Mouse (Mus musculus) limb, embryonic 12.5 days (tissue): ENCODE results near the gene Zfp787. TPM values are rescaled to one million over a fixed set of nuclear protein-coding genes. Genes with fewer than 3 reads are reported as not detected.

Source experiments
- ATAC-seq: fragments of 200-750 bp; cut with Nextera tagmentation; 2 replicates; pipeline ENCODE4 v1.8.0; 2017; ENCODE audit warnings: low read depth, moderate TSS enrichment; ENCODE audit not compliant: insufficient number of reproducible peaks, insufficient read depth, low FRiP score, low TSS enrichment
- H3K27ac ChIP-seq: fragments of 300-500 bp; sonication (generic); 2 replicates; pipeline ENCODE4 v1.5.1; 2016; ENCODE audit warnings: mild to moderate bottlenecking, moderate library complexity
- H3K27me3 ChIP-seq: fragments of 300-500 bp; sonication (generic); 2 replicates; pipeline ENCODE4 v1.6.1; 2016; ENCODE audit warnings: mild to moderate bottlenecking, moderate library complexity
- H3K36me3 ChIP-seq: fragments of 300-500 bp; sonication (generic); 2 replicates; pipeline ENCODE4 v1.6.1; 2016; ENCODE audit warnings: mild to moderate bottlenecking, moderate library complexity
- H3K4me1 ChIP-seq: fragments of 300-500 bp; sonication (generic); replicated peaks from 2 replicates; pipeline ENCODE4 v1.6.1; 2016
- H3K4me2 ChIP-seq: fragments of 300-500 bp; sonication (generic); 2 replicates; pipeline ENCODE4 v1.6.1; 2016; ENCODE audit warnings: mild to moderate bottlenecking, moderate library complexity
- H3K4me3 ChIP-seq: fragments of 300-500 bp; sonication (generic); replicated peaks from 2 replicates; pipeline ENCODE4 v1.5.1; 2016; ENCODE audit warnings: mild to moderate bottlenecking
- H3K9ac ChIP-seq: fragments of 300-500 bp; sonication (generic); replicated peaks from 2 replicates; pipeline ENCODE4 v1.6.1; 2016; ENCODE audit warnings: mild to moderate bottlenecking, moderate library complexity
- H3K9me3 ChIP-seq: fragments of 300-500 bp; sonication (generic); 2 replicates; pipeline ENCODE4 v1.6.1; 2016; ENCODE audit warnings: mild to moderate bottlenecking, moderate library complexity
- WGBS: fragments of 180-500 bp; shearing (Covaris S2); methylation state at CpG from one replicate; pipeline ENCODE4 v1.1.7; 2016; 5-methylcytosine and 5-hydroxymethylcytosine counted together
- polyA plus RNA-seq: library from polyadenylated mRNA; unstranded; fragments of >200 nt; fragmentation: Nextera tagmentation; extraction: Ambion mirVana; gene quantifications from 2 replicates; pipeline ENCODE4 v1.2.1, GENCODE M21; 2016

Zfp787 gene
- polyA plus RNA-seq, 1 experiment from 2014 or later = 36.1 TPM

DNA sequence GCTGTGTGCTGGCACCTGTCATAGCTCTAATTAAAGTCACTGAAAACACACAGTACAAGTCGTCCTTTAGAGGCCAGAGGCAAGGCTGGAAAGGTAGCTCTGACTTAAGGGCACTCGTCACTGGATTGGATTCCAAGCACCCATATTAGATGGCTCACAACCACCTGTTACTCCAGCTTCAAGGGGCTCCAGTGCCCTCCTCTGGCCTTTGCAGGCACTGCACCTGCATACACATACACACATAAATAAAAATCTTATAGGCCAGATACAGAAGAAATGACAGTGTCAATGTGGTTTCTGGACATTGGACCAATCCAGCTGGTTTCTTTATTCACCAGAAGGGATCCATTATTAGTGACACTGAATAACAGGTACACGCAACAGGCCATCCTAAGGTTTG lies 36.3 kb downstream of the Zfp787 start:
- no peaks in the 10 kb centered on the region for H3K36me3 ChIP-seq
- no peak overlapping the region for H3K4me2 ChIP-seq
- H3K27me3 ChIP-seq = no peaks in the 10 kb centered on the region
- no peak for ATAC-seq
- no peak overlapping the region for H3K4me3 ChIP-seq
- H3K4me1 ChIP-seq = no peaks in the 10 kb centered on the region
- no peak overlapping the region for H3K9ac ChIP-seq
- H3K9me3 ChIP-seq = peaks cover 4% of the 10 kb centered on the region; the same call in 1 of the 2 replicates
- 71% methylated on average over 3 of the region's 3 CpGs for WGBS
- H3K27ac ChIP-seq = no peak overlapping the region

Other genes with a start within 250 kb of the Zfp787 start
- not detected in 2 replicates for gene Vmn1r65, start 145.0 kb downstream of the Zfp787 start, polyA plus RNA-seq
- not detected in 2 replicates for gene Nlrp4c, start 110.8 kb downstream of the Zfp787 start, polyA plus RNA-seq
- gene Zfp444, start 16.2 kb upstream of the Zfp787 start, polyA plus RNA-seq = 73.5 and 81.0 TPM in 2 replicates
- not detected in 2 replicates for gene Galp, start 41.1 kb upstream of the Zfp787 start, polyA plus RNA-seq
- not detected in 2 replicates for gene Zscan5b, start 66.3 kb upstream of the Zfp787 start, polyA plus RNA-seq
- gene Epp13, start 96.7 kb upstream of the Zfp787 start, polyA plus RNA-seq = not detected in 2 replicates
- 8.3 and 8.8 TPM in 2 replicates for gene Zfp667, start 130.6 kb upstream of the Zfp787 start, polyA plus RNA-seq
- 8.2 and 8.8 TPM in 2 replicates for gene Zfp583, start 175.3 kb upstream of the Zfp787 start, polyA plus RNA-seq
- 3.5 and 4.1 TPM in 2 replicates for gene Gm3854, start 187.8 kb upstream of the Zfp787 start, polyA plus RNA-seq
- 1.8 and 2.1 TPM in 2 replicates for gene Zfp78, start 207.3 kb upstream of the Zfp787 start, polyA plus RNA-seq
- 11.1 and 12.3 TPM in 2 replicates for gene Zfp28, start 227.3 kb upstream of the Zfp787 start, polyA plus RNA-seq
- 0.26 and 0.35 TPM in 2 replicates for gene Smim17, start 242.7 kb upstream of the Zfp787 start, polyA plus RNA-seq